Mouse (Mus musculus) erythroid progenitor cell, adult 5-6 weeks (primary cell): ENCODE measurements around the gene Lrrd1. TPM values are rescaled to one million over a fixed set of nuclear protein-coding genes. Genes with fewer than 3 reads are reported as not detected.
"Not testable (repeated sequence)": the region's sequence is repeated elsewhere in the genome, so short reads cannot be mapped to it uniquely, and the experiment has no call there.

Experiments used
- ATAC-seq: replicated peaks from 2 replicates; pipeline ENCODE4 v1.8.0; 2016; ENCODE audit warnings: moderate number of reproducible peaks, mild to moderate bottlenecking, moderate TSS enrichment, inconsistent platforms; ENCODE audit not compliant: poor library complexity, low FRiP score, severe bottlenecking
- total RNA-seq, 2 experiments: library from RNA; stranded (forward) in 1 of 2; stranded (reverse) in 1 of 2; fragments of 150-400 nt in 1 of 2; fragments of 186-747, 209-891 nt in 1 of 2; gene quantifications; 2 replicates each; pipeline versions ENCODE4 v1.2.3 to v1.2.4; 2015 to 2017; ENCODE audit warnings: low replicate concordance in 2 of 2

Gene Lrrd1
- total RNA-seq (2015; ENCODE audit: low replicate concordance) (not detected in 2 replicates), total RNA-seq (2017; ENCODE audit: low replicate concordance) (not detected in 2 replicates)

- no peak for ATAC-seq
These were observed at the start of gene Lrrd1 for GRCm38 (mm10) chr5:3845026-3845425. Lrrd1 (plus strand) TSS chr5:3845173.

GRCm38 (mm10) chr5:3797101-3797500 is 47.9 kb upstream of the Lrrd1 start:
- not testable (repeated sequence) for ATAC-seq

- not testable (repeated sequence) for ATAC-seq
These were observed 46.3 kb upstream of the Lrrd1 start for GRCm38 (mm10) chr5:3798656-3799055.

- no peak for ATAC-seq
These were observed 44.9 kb upstream of the Lrrd1 start for GRCm38 (mm10) chr5:3800041-3800440.

GRCm38 (mm10) chr5:3800881-3801280 is 44.1 kb upstream of the Lrrd1 start:
- no peak for ATAC-seq

- peak; percentile 13 for ATAC-seq
These were observed 43.1 kb upstream of the Lrrd1 start for GRCm38 (mm10) chr5:3801672-3802432.

- ATAC-seq = peak; percentile 83
These were observed 42.3 kb upstream of the Lrrd1 start, which contains the start of the genes Ankib1 and Krit1 for GRCm38 (mm10) chr5:3802433-3803291. Ankib1 (minus strand) TSS chr5:3802925. Krit1 (plus strand) TSS chr5:3803184.

GRCm38 (mm10) chr5:3803292-3804165 is 41.4 kb upstream of the Lrrd1 start:
- ATAC-seq = peak; percentile 80

GRCm38 (mm10) chr5:3808472-3808871 is 36.5 kb upstream of the Lrrd1 start:
- ATAC-seq = no peak

- no peak for ATAC-seq
These were observed 10.9 kb upstream of the Lrrd1 start for GRCm38 (mm10) chr5:3834107-3834506.

- no peak for ATAC-seq
These were observed 25.2 kb downstream of the Lrrd1 start for GRCm38 (mm10) chr5:3870161-3870560.

GRCm38 (mm10) chr5:3872348-3872747 is 27.4 kb downstream of the Lrrd1 start:
- ATAC-seq = no peak

GRCm38 (mm10) chr5:3873485-3873884 is 28.5 kb downstream of the Lrrd1 start:
- ATAC-seq = no peak

- not testable (repeated sequence) for ATAC-seq
These were observed 41.9 kb downstream of the Lrrd1 start for GRCm38 (mm10) chr5:3886862-3887261.

GRCm38 (mm10) chr5:3889201-3889600 is 44.2 kb downstream of the Lrrd1 start:
- no peak for ATAC-seq

GRCm38 (mm10) chr5:3893459-3894293 is 48.7 kb downstream of the Lrrd1 start, which contains the start of gene Mterf1a:
Mterf1a (minus strand) TSS chr5:3893933.
- peak; percentile 100 for ATAC-seq

- not testable (repeated sequence) for ATAC-seq
These were observed 49.3 kb downstream of the Lrrd1 start for GRCm38 (mm10) chr5:3894294-3894619.

- ATAC-seq = no peak
These were observed 60.5 kb downstream of the Lrrd1 start for GRCm38 (mm10) chr5:3905471-3905870.
